Mouse (Mus musculus) embryonic facial prominence, embryonic 11.5 days (tissue): ENCODE results near the gene Axdnd1. TPM values are rescaled to one million over a fixed set of nuclear protein-coding genes. Genes with fewer than 3 reads are reported as not detected.

Experiments used
- ATAC-seq: fragments of 200-750 bp; cut with Nextera tagmentation; replicated peaks from 2 replicates; pipeline ENCODE4 v1.8.0; 2017; ENCODE audit warnings: low read depth; ENCODE audit not compliant: insufficient number of reproducible peaks, low FRiP score, low TSS enrichment
- DNase-seq: peaks from one replicate; pipeline ENCODE4 v3.0.0-alpha.2; 2015; ENCODE audit warnings: low spot score
- H3K27ac ChIP-seq: fragments of 300-500 bp; sonication (generic); replicated peaks from 2 replicates; pipeline ENCODE4 v1.5.1; 2014; ENCODE audit warnings: mild to moderate bottlenecking, low read depth, low read length, control low read depth
- H3K27me3 ChIP-seq: fragments of 300-500 bp; sonication (generic); 2 replicates; pipeline ENCODE4 v1.6.1; 2014; ENCODE audit warnings: mild to moderate bottlenecking, low read length, moderate library complexity, mixed read lengths; ENCODE audit not compliant: control insufficient read depth, insufficient read depth
- H3K36me3 ChIP-seq: fragments of 300-500 bp; sonication (generic); replicated peaks from 2 replicates; pipeline ENCODE4 v1.6.1; 2014; ENCODE audit warnings: low read depth, mild to moderate bottlenecking, low read length, moderate library complexity, mixed read lengths; ENCODE audit not compliant: control insufficient read depth, insufficient read depth
- H3K4me1 ChIP-seq: fragments of 300-500 bp; sonication (generic); 2 replicates; pipeline ENCODE4 v1.6.1; 2014; ENCODE audit warnings: low read length, mixed read lengths; ENCODE audit not compliant: control insufficient read depth, insufficient read depth
- H3K4me2 ChIP-seq: fragments of 300-500 bp; sonication (generic); 2 replicates; pipeline ENCODE4 v1.6.1; 2014; ENCODE audit warnings: low read depth, mild to moderate bottlenecking, control low read depth, low read length, moderate library complexity
- H3K4me3 ChIP-seq: fragments of 300-500 bp; sonication (generic); 2 replicates; pipeline ENCODE4 v1.5.1; 2014; ENCODE audit warnings: low read depth, low read length, control low read depth
- H3K9ac ChIP-seq: fragments of 300-500 bp; sonication (generic); replicated peaks from 2 replicates; pipeline ENCODE4 v1.6.1; 2014; ENCODE audit warnings: mild to moderate bottlenecking, control low read depth, low read length
- H3K9me3 ChIP-seq: fragments of 300-500 bp; sonication (generic); replicated peaks from 2 replicates; pipeline ENCODE4 v1.6.1; 2016; ENCODE audit warnings: mild to moderate bottlenecking, low read length, inconsistent platforms, mixed read lengths; ENCODE audit not compliant: control insufficient read depth
- WGBS: fragments of 180-500 bp; shearing (Covaris S2); extraction: QIAGEN DNeasy Blood & Tissue Kit; methylation state at CpG from one replicate; pipeline ENCODE4 v1.1.7; 2014; 5-methylcytosine and 5-hydroxymethylcytosine counted together
- polyA plus RNA-seq: library from polyadenylated mRNA; unstranded; fragments of >200 nt; fragmentation: Nextera tagmentation; extraction: Ambion mirVana; gene quantifications from 2 replicates; pipeline ENCODE4 v1.2.1, GENCODE M21; 2014

Axdnd1 gene
- polyA plus RNA-seq, 1 experiment from 2014 or later: 0.21 TPM

- H3K4me2 ChIP-seq: no peak overlapping the region
- no peak overlapping the region for H3K9ac ChIP-seq
- H3K27ac ChIP-seq: no peak overlapping the region
- no peak overlapping the region for H3K4me3 ChIP-seq
- H3K9me3 ChIP-seq: no peaks in the 10 kb centered on the region
- ATAC-seq (no peak), DNase-seq (no peak)
- H3K36me3 ChIP-seq: no peaks in the 10 kb centered on the region; the same call in 1 of the 2 replicates
- no peaks in the 10 kb centered on the region for H3K27me3 ChIP-seq
- no peaks in the 10 kb centered on the region for H3K4me1 ChIP-seq
- WGBS: 58% methylated on average over 10 of the region's 10 CpGs
Observed at GRCm38 (mm10) chr1:156432498-156432897, 11.5 kb upstream of the Axdnd1 start.

GRCm38 (mm10) chr1:156428434-156428833 is 7.5 kb upstream of the Axdnd1 start:
- no peaks in the 10 kb centered on the region for H3K4me1 ChIP-seq
- ATAC-seq (no peak), DNase-seq (no peak)
- no peaks in the 10 kb centered on the region for H3K36me3 ChIP-seq
- H3K27me3 ChIP-seq: no peaks in the 10 kb centered on the region
- no peak overlapping the region for H3K4me2 ChIP-seq
- H3K9me3 ChIP-seq: no peaks in the 10 kb centered on the region
- H3K9ac ChIP-seq: no peak overlapping the region
- 83% methylated on average over 6 of the region's 6 CpGs for WGBS
- H3K27ac ChIP-seq: no peak overlapping the region
- H3K4me3 ChIP-seq: no peak overlapping the region

GRCm38 (mm10) chr1:156425746-156426145 is 4.8 kb upstream of the Axdnd1 start:
- WGBS: 88% methylated on average over 4 of the region's 4 CpGs
- no peaks in the 10 kb centered on the region for H3K9me3 ChIP-seq
- no peak overlapping the region for H3K4me2 ChIP-seq
- H3K27ac ChIP-seq: no peak overlapping the region
- no peak for ATAC-seq
- no peak overlapping the region for H3K9ac ChIP-seq
- H3K36me3 ChIP-seq: no peaks in the 10 kb centered on the region
- H3K4me3 ChIP-seq: no peak overlapping the region
- no peaks in the 10 kb centered on the region for H3K4me1 ChIP-seq
- DNase-seq: no peak
- H3K27me3 ChIP-seq: no peaks in the 10 kb centered on the region

- Histone ChIP-seq H3K27ac (no peak overlapping the region), H3K9me3 (no peaks in the 10 kb centered on the region), H3K27me3 (no peaks in the 10 kb centered on the region), H3K9ac (no peak overlapping the region), H3K4me1 (no peaks in the 10 kb centered on the region), H3K4me2 (no peak overlapping the region), H3K4me3 (no peak overlapping the region), H3K36me3 (no peaks in the 10 kb centered on the region)
- no peak for DNase-seq
- WGBS: 95% methylated on average over 3 of the region's 3 CpGs
- ATAC-seq: no peak
Observed at GRCm38 (mm10) chr1:156424054-156424453, 3.1 kb upstream of the Axdnd1 start.

GRCm38 (mm10) chr1:156423493-156423892 is 2.5 kb upstream of the Axdnd1 start:
- H3K27ac ChIP-seq: no peak overlapping the region
- no peak overlapping the region for H3K4me3 ChIP-seq
- H3K9ac ChIP-seq: no peak overlapping the region
- no peak overlapping the region for H3K4me2 ChIP-seq
- DNase-seq (no peak), ATAC-seq (no peak)
- H3K36me3 ChIP-seq: no peaks in the 10 kb centered on the region
- H3K9me3 ChIP-seq: no peaks in the 10 kb centered on the region
- H3K4me1 ChIP-seq: no peaks in the 10 kb centered on the region
- 79% methylated on average over 6 of the region's 6 CpGs for WGBS
- H3K27me3 ChIP-seq: no peaks in the 10 kb centered on the region

- H3K4me2 ChIP-seq: no peak overlapping the region
- no peak overlapping the region for H3K9ac ChIP-seq
- H3K4me3 ChIP-seq: no peak overlapping the region
- H3K4me1 ChIP-seq: no peaks in the 10 kb centered on the region
- WGBS: 79% methylated on average over 6 of the region's 6 CpGs
- no peak overlapping the region for H3K27ac ChIP-seq
- no peaks in the 10 kb centered on the region for H3K9me3 ChIP-seq
- H3K36me3 ChIP-seq: no peaks in the 10 kb centered on the region
- no peaks in the 10 kb centered on the region for H3K27me3 ChIP-seq
- DNase-seq (no peak), ATAC-seq (no peak)
Observed at GRCm38 (mm10) chr1:156422856-156423255, 1.9 kb upstream of the Axdnd1 start.

- 61% methylated on average over 4 of the region's 4 CpGs for WGBS
- Histone ChIP-seq H3K36me3 (no peaks in the 10 kb centered on the region), H3K4me2 (no peak overlapping the region)
Observed at GRCm38 (mm10) chr1:156418170-156418569, 2.8 kb downstream of the Axdnd1 start.

DNA sequence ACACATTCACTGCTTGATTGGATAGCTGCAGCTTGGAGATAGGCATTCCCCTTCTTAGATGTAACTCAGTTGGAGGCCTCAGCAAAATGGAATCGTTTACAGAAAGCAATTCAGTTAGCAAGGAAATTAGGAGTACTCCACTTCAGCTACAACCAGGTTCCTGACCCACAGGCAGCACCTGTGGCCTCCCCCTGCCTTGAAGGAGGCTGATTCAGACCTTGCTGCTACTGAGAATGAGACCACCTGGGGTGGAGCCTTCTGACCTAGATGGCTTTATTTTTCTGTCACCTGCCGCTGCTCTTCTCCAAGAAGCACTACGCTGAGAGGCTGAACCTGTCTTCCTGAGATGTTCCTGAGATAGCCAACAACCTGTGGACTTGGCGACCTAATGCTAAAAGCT is 12.4 kb downstream of the Axdnd1 start:
- DNase-seq: no peak
- H3K27ac ChIP-seq: no peak overlapping the region
- no peak overlapping the region for H3K4me3 ChIP-seq
- H3K9ac ChIP-seq: no peak overlapping the region
- H3K4me2 ChIP-seq: no peak overlapping the region
- H3K9me3 ChIP-seq: no peaks in the 10 kb centered on the region
- no peak for ATAC-seq
- WGBS: 77% methylated on average over 4 of the region's 4 CpGs
- no peaks in the 10 kb centered on the region for H3K36me3 ChIP-seq
- no peaks in the 10 kb centered on the region for H3K4me1 ChIP-seq
- H3K27me3 ChIP-seq: no peaks in the 10 kb centered on the region

More at GRCm38 (mm10) chr1:156418170-156418569, 2.8 kb downstream of the Axdnd1 start:
- no peaks in the 10 kb centered on the region for H3K27me3 ChIP-seq
- no peak overlapping the region for H3K9ac ChIP-seq
- DNase-seq: peak; percentile 52
- ATAC-seq: no peak
- no peaks in the 10 kb centered on the region for H3K4me1 ChIP-seq
- no peak overlapping the region for H3K4me3 ChIP-seq
- no peaks in the 10 kb centered on the region for H3K9me3 ChIP-seq
- no peak overlapping the region for H3K27ac ChIP-seq
